Mouse (Mus musculus): ENCODE measurements around the gene Dnajc30.

Gene Dnajc30

GRCm38 (mm10) chr5:135109976-135110375 lies 46.0 kb downstream of the Dnajc30 start:
- DNase-seq, result peak; percentile 74

DNA sequence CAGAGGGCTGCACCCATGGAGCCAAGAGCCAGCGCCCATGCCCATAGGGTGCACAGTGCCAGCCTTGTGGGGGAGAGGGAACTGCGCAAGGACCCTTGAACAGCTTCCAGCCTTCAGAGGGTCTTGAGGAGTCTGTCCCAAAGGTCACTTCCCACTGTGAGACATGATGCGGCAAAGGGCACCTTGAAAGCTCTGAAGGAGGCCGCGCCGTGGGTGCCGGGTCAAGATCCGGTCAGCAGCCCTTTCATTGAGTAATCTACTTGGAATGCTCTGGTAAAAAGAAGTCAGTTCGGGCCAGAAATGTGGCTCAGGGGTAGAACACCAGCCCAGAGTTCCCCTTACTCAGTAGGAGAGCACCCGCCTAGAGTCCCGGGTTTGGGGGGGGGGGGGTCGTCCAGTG lies 49.8 kb downstream of the Dnajc30 start:
- DNase-seq, result peak; percentile 68

DNA sequence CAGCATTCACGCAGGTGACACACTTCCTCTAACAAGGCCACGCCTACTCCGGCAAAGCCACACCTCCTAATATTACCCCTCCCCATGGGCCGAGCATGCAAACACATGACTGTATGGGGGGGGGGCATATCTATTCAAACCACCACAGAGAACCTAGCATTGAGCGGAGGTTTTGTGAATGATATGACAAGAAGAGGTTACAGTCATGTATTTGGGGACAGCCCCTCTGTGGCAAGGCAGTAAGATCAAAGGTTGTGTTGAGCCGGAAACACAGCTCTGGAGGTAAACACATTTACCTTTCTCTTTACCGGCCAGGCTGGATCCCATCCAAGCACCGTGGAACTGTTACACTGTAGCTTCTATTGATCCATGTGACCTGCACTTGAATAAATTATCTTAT lies 51.2 kb downstream of the Dnajc30 start:
- DNase-seq, result no peak
